Mouse (Mus musculus): ENCODE results near the gene Col6a5.

- no peak for TF ChIP-seq CTCF (IDR thresholded peaks at IDR 0.05; ENCODE audit: borderline replicate concordance, insufficient read depth, low read depth, low read length)
- no peak for TF ChIP-seq POLR2A (IDR thresholded peaks at IDR 0.05; ENCODE audit: borderline replicate concordance, insufficient read depth, low read length)
These were observed 107.7 kb downstream of the Col6a5 start for GRCm38 (mm10) chr9:105852778-105853065.
